Mouse (Mus musculus): ENCODE measurements around the gene Retreg3. TPM values are rescaled to one million over a fixed set of nuclear protein-coding genes. Genes with fewer than 3 reads are reported as not detected.

The Retreg3 gene
- polyA plus RNA-seq, 1 experiment, result 87.3 TPM

DNA sequence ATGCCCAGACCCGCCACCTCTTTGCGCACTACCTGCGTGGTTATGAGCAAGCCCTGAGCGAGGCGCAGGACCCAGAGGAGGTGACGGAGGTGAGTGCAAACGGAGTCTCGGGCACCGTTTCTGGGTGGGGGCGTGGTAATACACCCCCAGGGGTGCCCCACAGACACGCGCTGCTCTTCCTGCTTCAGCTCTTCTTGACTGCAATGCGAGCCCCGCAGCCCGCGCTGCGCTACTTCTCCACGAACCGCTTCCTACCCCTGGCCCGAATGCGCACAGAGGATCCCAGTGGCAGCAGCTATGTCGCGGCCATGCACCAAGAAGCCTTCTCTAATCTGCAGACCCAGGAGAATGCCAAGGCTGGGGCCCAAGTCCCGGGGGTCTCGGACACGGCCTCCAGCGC is 39.9 kb downstream of the Retreg3 start:
- Histone ChIP-seq H3K27me3 (ENCODE audit: control insufficient read depth, insufficient read depth, low read length) (no peaks in the 10 kb centered on the region), H3K4me1 (ENCODE audit: control insufficient read depth, insufficient read depth, low read length) (peaks cover 5% of the 10 kb centered on the region; the same call in 1 of the 2 replicates), H3K27ac (ENCODE audit: insufficient read depth, low read length) (no peak overlapping the region), H3K4me3 (replicated peaks; ENCODE audit: insufficient read depth, low read depth, low read length) (no peak overlapping the region)
- no peak for TF ChIP-seq CTCF (IDR thresholded peaks at IDR 0.05; ENCODE audit: borderline replicate concordance, insufficient read depth, low read depth, low read length)
- TF ChIP-seq POLR2A (IDR thresholded peaks at IDR 0.05; ENCODE audit: borderline replicate concordance, insufficient read depth, low read length), result no peak
- 27% methylated on average over 27 of the region's 27 CpGs for WGBS
- no peak for DNase-seq

DNA sequence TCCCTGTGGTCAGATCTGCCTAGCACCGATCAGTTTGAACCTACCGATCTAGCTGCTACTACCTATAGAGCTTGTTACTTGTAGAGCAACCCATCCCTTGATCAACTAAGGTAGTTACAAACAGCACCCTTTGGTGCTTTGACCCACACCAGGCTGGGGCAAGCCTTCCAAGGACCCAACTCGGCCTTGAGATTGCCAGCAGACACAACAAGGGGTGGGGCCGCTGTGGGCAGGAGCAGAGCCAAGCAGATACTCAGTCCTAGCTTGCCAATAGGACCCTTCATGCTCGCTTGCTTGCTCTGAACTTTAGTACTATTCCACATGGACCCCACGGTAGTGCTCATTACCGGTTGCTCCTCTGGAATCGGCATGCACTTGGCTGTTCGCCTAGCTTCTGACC is 41.6 kb downstream of the Retreg3 start, which contains the start of gene Hsd17b1:
Gene Hsd17b1, plus strand, starts transcription at position 291 of the 400 bp plus-strand sequence.
- TF ChIP-seq POLR2A (IDR thresholded peaks at IDR 0.05; ENCODE audit: borderline replicate concordance, insufficient read depth, low read length) (no peak), CTCF (IDR thresholded peaks at IDR 0.05; ENCODE audit: borderline replicate concordance, insufficient read depth, low read depth, low read length) (no peak)
- DNase-seq, result no peak
- no peaks in the 10 kb centered on the region for H3K27me3 ChIP-seq (ENCODE audit: control insufficient read depth, insufficient read depth, low read length)
- H3K4me1 ChIP-seq (ENCODE audit: control insufficient read depth, insufficient read depth, low read length), result peaks cover under 1% of the 10 kb centered on the region; the same call in 1 of the 2 replicates
- H3K27ac ChIP-seq (ENCODE audit: insufficient read depth, low read length), result no peak within 1 kb of the TSS
- H3K4me3 ChIP-seq (replicated peaks; ENCODE audit: insufficient read depth, low read depth, low read length), result no peak within 1 kb of the TSS
- WGBS, result 66% methylated on average over 9 of the region's 9 CpGs

DNA sequence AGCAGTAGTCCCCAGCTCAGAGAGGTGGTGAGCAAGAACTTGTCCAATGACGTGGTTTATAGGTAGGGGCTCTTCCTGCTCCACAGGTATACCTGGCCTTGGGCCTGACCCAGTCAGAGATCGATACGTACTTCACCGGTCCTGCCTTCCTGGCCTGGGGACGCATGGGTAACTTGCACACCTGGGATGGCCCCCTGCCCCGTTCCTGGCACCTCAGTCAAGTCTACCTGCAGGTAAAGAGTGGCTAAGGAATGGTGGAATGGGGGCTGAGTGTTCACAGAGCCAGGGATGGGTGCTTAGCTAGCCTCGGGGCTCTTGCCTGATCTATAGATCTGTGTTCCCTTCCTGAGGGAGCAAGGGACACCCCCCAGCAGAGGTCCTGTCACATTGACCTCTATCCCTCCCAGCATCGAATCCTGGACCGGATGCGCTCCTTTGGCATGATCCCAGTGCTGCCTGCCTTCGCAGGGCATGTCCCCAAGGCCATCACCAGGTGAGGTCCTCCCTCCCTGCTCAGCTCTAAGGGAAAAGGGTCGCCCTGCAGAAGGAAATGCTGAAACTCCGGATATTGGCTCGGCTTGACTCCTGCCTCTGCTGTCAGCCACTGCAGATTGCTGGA is 47.8 kb downstream of the Retreg3 start:
- peaks cover 11% of the 10 kb centered on the region for H3K4me1 ChIP-seq (ENCODE audit: control insufficient read depth, insufficient read depth, low read length)
- no peak overlapping the region for H3K4me3 ChIP-seq (replicated peaks; ENCODE audit: insufficient read depth, low read depth, low read length)
- 75% methylated on average over 14 of the region's 14 CpGs for WGBS
- H3K27me3 ChIP-seq (ENCODE audit: control insufficient read depth, insufficient read depth, low read length), result no peaks in the 10 kb centered on the region
- DNase-seq, result no peak
- TF ChIP-seq CTCF (IDR thresholded peaks at IDR 0.05; ENCODE audit: borderline replicate concordance, insufficient read depth, low read depth, low read length) (no peak), POLR2A (IDR thresholded peaks at IDR 0.05; ENCODE audit: borderline replicate concordance, insufficient read depth, low read length) (no peak)
- no peak overlapping the region for H3K27ac ChIP-seq (ENCODE audit: insufficient read depth, low read length)

DNA sequence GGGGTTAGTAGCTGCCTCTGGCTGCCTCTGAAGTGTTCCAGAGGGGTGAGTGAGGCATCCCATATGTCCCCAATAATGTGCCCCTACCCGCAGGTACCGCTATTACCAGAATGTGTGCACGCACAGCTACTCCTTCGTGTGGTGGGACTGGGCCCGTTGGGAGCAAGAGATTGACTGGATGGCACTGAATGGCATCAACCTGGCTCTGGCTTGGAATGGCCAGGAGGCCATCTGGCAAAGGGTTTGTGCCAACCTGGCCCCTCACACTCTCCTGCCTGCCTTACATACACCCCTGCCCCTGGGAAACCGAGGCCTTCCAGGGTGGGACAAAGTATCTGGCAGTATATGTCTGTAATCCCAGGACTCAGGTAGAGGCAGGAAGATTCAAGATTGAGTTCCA is 48.7 kb downstream of the Retreg3 start:
- Histone ChIP-seq H3K4me3 (replicated peaks; ENCODE audit: insufficient read depth, low read depth, low read length) (peak overlapping the region; percentile 72), H3K27ac (ENCODE audit: insufficient read depth, low read length) (no peak overlapping the region), H3K27me3 (ENCODE audit: control insufficient read depth, insufficient read depth, low read length) (no peaks in the 10 kb centered on the region), H3K4me1 (ENCODE audit: control insufficient read depth, insufficient read depth, low read length) (peaks cover 11% of the 10 kb centered on the region)
- TF ChIP-seq POLR2A (IDR thresholded peaks at IDR 0.05; ENCODE audit: borderline replicate concordance, insufficient read depth, low read length), result no peak
- TF ChIP-seq CTCF (IDR thresholded peaks at IDR 0.05; ENCODE audit: borderline replicate concordance, insufficient read depth, low read depth, low read length), result no peak
- DNase-seq, result no peak
- WGBS, result 7% methylated on average over 6 of the region's 6 CpGs

DNA sequence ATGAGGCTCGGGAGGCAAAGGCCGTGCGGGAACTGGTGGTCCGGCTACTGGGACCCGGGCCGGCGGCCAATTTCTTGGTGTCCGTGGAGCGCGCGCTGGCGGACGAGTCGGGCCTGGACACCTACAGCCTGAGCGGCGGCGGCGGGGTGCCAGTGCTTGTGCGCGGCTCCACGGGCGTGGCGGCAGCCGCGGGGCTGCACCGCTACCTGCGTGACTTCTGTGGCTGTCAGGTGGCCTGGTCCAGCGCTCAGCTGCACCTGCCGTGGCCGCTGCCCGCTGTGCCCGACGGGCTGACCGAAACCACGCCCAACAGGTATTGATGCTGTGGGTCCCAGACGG is 49.5 kb downstream of the Retreg3 start:
- TF ChIP-seq CTCF (IDR thresholded peaks at IDR 0.05; ENCODE audit: borderline replicate concordance, insufficient read depth, low read depth, low read length) (no peak), POLR2A (IDR thresholded peaks at IDR 0.05; ENCODE audit: borderline replicate concordance, insufficient read depth, low read length) (no peak)
- H3K27me3 ChIP-seq (ENCODE audit: control insufficient read depth, insufficient read depth, low read length), result no peaks in the 10 kb centered on the region
- peaks cover 11% of the 10 kb centered on the region for H3K4me1 ChIP-seq (ENCODE audit: control insufficient read depth, insufficient read depth, low read length)
- H3K27ac ChIP-seq (ENCODE audit: insufficient read depth, low read length), result peak overlapping the region; percentile 91
- under 1% methylated on average over 36 of the region's 36 CpGs for WGBS
- no peak for DNase-seq
- H3K4me3 ChIP-seq (replicated peaks; ENCODE audit: insufficient read depth, low read depth, low read length), result peak overlapping the region; percentile 72

DNA sequence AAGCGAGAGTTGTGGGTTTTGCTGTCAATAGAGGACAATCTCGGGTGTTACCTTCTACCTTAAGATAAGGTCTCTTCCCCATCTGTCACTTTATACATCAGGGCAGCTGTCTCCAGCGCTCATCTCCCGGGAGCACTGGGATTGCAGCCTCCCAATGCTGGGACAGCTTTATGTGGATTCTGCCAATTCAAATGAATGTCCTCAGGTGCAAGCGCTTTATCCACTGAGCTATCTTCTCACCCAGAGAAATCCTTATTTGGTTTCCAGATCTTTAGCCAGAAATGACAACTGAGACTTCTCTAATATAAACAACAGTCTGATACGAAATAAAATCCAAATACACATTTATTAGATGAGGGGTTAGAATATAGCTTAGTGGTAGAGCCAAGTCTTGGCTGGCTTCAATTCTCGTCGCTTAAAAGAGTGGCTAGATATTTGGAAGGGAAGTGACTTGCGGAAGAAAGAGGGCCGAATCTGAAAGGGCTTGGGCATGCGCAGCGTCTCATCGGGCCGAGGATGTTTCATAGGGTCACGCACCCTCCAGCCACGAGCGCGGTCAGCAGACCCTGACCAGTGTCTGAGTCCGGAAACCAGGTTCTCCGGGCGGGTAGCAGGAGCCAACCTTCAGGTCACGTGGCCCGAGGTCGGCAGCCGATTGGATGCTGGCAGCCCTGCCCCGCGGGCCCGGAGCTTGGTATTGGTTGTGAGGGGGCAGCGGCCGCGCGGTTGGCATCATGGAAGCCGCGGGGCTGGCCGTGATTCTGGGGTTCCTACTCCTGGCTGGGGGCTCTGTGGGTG is 50.1 kb downstream of the Retreg3 start, which contains the start of gene Naglu:
Gene Naglu, plus strand, starts transcription at position 622 of the 798 bp plus-strand sequence.
- no peaks in the 10 kb centered on the region for H3K27me3 ChIP-seq (ENCODE audit: control insufficient read depth, insufficient read depth, low read length)
- 3% methylated on average over 35 of the region's 35 CpGs for WGBS
- H3K4me3 ChIP-seq (replicated peaks; ENCODE audit: insufficient read depth, low read depth, low read length), result peak within 1 kb of the TSS; percentile 72
- H3K27ac ChIP-seq (ENCODE audit: insufficient read depth, low read length), result peak within 1 kb of the TSS; percentile 91
- peaks cover 11% of the 10 kb centered on the region for H3K4me1 ChIP-seq (ENCODE audit: control insufficient read depth, insufficient read depth, low read length)
- TF ChIP-seq POLR2A (IDR thresholded peaks at IDR 0.05; ENCODE audit: borderline replicate concordance, insufficient read depth, low read length) (peak; percentile 91), CTCF (IDR thresholded peaks at IDR 0.05; ENCODE audit: borderline replicate concordance, insufficient read depth, low read depth, low read length) (no peak)
- DNase-seq, result peak; percentile 97 to 98

DNA sequence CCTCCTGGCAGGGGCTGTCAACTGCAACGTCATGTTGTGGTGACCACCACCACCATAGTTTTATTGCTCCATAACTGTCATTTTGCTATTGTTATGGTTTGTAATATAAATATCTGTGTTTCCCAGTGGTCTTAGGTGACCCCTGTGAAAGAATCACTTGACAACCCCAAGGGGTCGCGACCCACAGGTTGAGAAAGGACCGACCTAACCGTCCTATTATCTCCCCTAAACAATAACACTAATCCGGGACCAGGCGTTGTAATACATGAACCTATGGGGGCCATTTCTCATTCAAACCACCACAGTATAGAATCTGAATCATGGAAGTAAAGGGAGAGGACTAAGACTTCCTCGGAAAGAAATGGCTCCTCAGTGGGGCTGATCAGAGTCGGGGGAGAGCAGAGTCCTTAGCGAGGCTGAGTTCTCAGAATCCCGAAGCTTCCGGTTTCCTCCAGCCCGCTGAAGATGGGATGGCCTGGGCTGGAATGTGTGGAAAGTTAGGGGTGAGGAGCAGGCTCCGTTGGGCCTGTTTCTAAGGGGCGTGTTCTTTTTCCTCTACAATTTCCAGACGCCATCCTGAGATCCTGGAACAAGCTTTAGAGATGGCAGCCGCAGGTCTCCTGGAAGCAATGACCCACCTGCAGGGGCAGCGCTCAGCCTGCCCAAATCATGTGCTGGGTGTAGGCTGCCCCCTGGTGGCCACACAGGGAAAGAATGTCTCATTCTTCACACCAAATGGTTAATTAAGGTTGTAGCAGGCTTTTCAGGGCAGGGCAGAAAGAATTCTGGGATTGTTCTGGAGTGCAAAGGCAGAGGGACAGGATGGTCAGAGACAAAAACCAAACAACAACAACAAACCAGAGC is 52.9 kb downstream of the Retreg3 start:
- TF ChIP-seq CTCF (IDR thresholded peaks at IDR 0.05; ENCODE audit: borderline replicate concordance, insufficient read depth, low read depth, low read length) (peak; percentile 90), POLR2A (IDR thresholded peaks at IDR 0.05; ENCODE audit: borderline replicate concordance, insufficient read depth, low read length) (no peak)
- Histone ChIP-seq H3K4me1 (ENCODE audit: control insufficient read depth, insufficient read depth, low read length) (peaks cover 36% of the 10 kb centered on the region), H3K27me3 (ENCODE audit: control insufficient read depth, insufficient read depth, low read length) (no peaks in the 10 kb centered on the region), H3K27ac (ENCODE audit: insufficient read depth, low read length) (0 out of 2 replicates have a peak overlapping the region, but pooled peaks have one; percentile 9), H3K4me3 (replicated peaks; ENCODE audit: insufficient read depth, low read depth, low read length) (peak overlapping the region; percentile 31)
- WGBS, result 18% methylated on average over 18 of the region's 18 CpGs
- DNase-seq, result peak; percentile 85 to 90

All from cerebellum, adult 2 months (tissue).